Mouse (Mus musculus): Measurements from ENCODE around the gene Pmepa1. TPM values are rescaled to one million over a fixed set of nuclear protein-coding genes. Genes with fewer than 3 reads are reported as not detected.
A peak's percentile ranks its signal among the peaks of the same experiment; 100 is the strongest.

Pmepa1 gene
- total RNA-seq, 2 experiments from 2014 or later: 20.4 to 24.0 TPM

DNA sequence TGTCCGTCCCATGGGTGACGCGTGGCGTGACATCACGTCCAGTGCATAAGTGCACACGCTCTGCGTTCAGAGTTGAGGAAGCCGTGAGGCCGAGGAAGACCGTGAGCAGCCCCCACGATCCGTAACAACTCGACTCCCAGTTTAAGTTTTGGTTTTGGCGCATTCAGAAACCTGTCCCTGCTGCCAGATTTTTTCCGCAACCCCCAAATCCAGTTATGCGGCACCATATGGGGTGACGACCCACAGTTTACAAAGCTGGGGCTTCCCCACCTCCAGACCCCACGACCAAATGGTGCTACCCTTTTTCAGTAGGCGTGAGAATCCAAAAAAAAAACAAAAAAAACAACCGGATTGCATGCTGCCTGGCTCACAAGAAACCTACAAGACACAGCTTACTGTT lies 31.1 kb downstream of the Pmepa1 start:
- Histone ChIP-seq H3K4me3 (peak overlapping the region; percentile 22; the same call in 1 of the 2 replicates), H3K27ac (no peak overlapping the region)
- TF ChIP-seq CTCF (conservative IDR thresholded peaks at IDR 0.05): no peak
- peak; percentile 61 for DNase-seq (ENCODE audit: low spot score in 2 of 2)

DNA sequence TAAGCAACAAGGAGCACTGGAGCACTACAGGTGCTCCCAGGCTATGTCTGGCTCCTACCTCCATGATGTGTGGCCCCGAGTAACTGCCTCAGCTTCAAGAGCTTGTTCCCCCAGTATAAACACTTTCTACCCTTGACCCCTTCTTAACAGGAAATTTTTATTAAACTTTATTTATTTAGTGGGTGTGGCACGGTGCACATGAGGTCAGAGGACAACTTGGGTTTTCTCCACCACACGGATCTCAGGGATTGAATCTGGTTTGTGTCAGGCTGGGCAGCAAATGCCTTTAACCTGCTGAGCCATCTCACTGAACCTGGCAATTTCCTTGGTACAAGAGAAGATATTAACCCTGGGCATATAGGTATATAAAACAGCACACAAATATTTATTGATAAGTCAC lies 32.2 kb downstream of the Pmepa1 start:
- Histone ChIP-seq H3K4me3 (no peak overlapping the region), H3K27ac (no peak overlapping the region)
- no peak for DNase-seq (ENCODE audit: low spot score in 2 of 2)
- TF ChIP-seq CTCF (conservative IDR thresholded peaks at IDR 0.05): no peak

DNA sequence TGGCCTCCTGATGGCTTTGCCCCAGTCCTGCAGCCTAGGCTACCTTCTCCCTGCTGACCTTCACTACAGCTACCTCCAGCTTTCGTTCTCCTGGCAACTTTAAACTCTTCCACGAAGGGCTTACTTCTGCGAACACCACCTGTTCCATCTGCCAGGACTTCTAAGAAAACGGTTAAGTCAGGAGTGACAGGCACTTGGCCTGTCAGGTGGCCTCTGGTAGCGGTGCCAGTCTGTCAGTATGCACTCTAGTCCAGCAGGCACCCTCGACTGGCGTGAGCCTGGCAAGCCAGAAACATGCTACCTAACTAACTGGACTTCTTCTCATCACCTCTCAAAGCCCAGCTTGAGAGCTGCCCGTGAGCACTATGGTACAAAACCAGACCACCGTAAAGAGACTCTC lies 32.7 kb downstream of the Pmepa1 start:
- Histone ChIP-seq H3K4me3 (no peak overlapping the region), H3K27ac (no peak overlapping the region)
- no peak for TF ChIP-seq CTCF (conservative IDR thresholded peaks at IDR 0.05)
- DNase-seq (ENCODE audit: low spot score in 2 of 2): no peak

DNA sequence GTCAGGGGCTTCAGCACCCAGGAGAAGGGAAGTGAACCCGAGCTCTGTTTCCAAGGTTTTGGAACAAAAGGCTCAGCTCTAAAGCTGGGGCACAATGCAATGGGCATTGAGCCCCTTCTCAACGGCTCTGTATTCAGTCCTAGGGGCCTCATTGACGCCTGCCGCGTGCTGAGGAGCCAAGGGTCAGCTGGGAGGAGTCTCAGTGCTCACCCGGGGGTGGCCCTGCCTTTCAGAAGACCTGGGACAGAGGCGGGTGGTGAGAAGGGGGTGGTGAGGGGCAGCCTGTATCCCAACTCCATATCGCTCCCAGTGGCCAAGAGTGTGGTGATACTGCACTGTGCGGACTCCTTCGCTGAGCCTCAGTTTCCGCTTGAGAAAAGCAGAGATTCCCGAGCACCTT lies 33.5 kb downstream of the Pmepa1 start:
- Histone ChIP-seq H3K4me3 (no peak overlapping the region), H3K27ac (no peak overlapping the region)
- no peak for TF ChIP-seq CTCF (conservative IDR thresholded peaks at IDR 0.05)
- DNase-seq (ENCODE audit: low spot score in 2 of 2): no peak

DNA sequence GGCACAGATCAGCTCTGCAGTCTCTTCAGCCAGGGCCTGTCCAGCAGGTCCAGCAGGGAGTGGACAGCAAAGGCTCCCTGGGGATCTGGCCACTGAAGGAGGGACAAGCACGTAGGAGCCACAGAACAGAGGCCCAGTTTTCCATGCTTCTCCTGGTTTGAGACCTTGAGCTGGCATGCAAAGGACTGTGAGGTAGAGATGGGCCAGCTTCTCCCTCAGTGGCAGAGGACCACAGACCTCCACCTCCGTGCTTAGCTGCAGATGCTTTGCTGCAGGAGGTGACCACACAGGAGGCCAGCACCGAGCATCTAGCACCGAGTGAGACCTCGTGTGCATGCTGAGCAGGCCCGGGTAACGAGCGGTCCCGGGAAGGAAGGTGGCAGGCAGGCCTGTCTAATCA lies 35.6 kb downstream of the Pmepa1 start:
- Histone ChIP-seq H3K27ac (no peak overlapping the region), H3K4me3 (no peak overlapping the region)
- TF ChIP-seq CTCF (conservative IDR thresholded peaks at IDR 0.05): no peak
- DNase-seq (ENCODE audit: low spot score in 2 of 2): no peak

DNA sequence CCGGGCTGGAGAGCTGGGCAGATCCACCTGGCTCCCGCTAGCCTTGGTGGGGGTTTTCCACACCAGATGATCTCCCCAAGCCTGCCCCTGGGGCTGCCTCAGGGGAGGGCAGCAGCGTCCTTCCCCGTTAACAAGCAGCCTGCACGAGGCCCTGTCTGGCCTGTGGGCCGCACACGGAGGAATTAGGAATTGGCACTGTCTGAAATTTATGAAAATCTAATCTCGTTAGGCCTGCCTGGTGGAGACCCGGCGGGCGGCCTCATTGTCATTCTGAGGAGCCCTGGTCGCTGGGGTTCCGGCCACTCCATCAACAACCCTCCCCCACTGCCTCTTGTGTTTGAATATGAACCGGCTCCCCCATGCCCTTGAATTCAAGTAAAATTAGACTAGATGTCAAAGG lies 37.8 kb downstream of the Pmepa1 start:
- no peak for DNase-seq (ENCODE audit: low spot score in 2 of 2)
- no peak for TF ChIP-seq CTCF (conservative IDR thresholded peaks at IDR 0.05)
- Histone ChIP-seq H3K4me3 (no peak overlapping the region), H3K27ac (no peak overlapping the region)

DNA sequence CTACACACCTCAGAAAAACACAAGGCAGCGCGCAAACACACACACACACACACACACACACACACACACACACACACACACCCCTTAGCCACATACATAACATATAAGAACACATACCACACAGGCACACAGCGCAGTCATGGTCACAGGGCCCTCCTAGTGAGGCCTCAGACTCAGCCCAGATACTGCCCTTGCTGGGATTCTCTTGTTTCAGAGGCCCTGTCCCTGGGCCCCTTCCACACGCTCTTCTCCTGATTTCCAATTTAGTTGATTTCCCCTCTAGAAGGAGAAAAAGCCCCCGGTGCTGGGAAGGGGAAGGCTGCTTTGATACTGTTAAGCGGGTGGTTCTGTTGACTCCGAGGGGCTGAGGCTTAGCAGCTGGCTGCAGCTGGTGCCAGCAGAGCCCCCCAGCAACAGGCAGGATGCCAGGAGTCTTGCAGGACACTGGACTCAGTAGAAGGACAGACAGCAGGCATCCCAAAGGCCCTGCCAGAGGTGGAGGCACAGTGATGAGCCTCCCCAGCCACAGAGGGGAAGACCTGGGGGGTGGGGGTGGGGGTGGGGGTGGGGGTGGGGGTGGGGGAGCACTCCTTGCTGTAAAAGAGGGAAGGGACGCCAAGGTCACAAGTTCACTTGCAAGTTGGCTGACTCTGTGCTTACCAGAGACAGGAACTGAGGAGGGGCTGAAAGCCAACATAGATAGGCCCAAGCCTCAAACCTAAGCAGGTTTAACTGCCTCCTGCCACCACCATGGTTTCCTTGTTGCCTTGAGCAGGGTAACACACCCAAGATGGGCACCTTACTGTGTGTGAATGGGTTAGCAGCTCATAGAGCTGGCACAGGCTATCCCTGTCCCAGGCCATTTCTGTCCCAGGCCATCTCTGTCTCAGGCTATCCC lies 40.6 kb downstream of the Pmepa1 start:
- no peak for TF ChIP-seq CTCF (conservative IDR thresholded peaks at IDR 0.05)
- Histone ChIP-seq H3K4me3 (no peak overlapping the region), H3K27ac (no peak overlapping the region)
- no peak for DNase-seq (ENCODE audit: low spot score in 2 of 2)

DNA sequence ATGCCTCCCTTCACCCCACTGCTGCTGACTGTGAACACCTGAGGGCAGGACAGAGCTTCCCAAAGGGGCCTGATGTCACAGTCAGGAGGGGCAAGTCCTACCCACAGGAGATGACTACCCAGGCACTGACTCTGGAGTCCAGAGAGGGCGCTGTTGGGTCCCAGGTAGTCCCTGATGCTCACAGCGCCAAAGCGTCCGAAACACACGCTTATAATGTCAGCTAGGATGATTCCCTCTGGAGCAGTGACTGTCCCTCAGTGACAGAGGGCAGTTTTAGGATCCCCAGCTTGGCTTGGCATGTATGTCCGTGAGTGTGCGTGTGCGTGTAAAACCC lies 43.6 kb downstream of the Pmepa1 start:
- no peak for DNase-seq (ENCODE audit: low spot score in 2 of 2)
- Histone ChIP-seq H3K27ac (no peak overlapping the region), H3K4me3 (no peak overlapping the region)
- peak; percentile 52 for TF ChIP-seq CTCF (conservative IDR thresholded peaks at IDR 0.05)

DNA sequence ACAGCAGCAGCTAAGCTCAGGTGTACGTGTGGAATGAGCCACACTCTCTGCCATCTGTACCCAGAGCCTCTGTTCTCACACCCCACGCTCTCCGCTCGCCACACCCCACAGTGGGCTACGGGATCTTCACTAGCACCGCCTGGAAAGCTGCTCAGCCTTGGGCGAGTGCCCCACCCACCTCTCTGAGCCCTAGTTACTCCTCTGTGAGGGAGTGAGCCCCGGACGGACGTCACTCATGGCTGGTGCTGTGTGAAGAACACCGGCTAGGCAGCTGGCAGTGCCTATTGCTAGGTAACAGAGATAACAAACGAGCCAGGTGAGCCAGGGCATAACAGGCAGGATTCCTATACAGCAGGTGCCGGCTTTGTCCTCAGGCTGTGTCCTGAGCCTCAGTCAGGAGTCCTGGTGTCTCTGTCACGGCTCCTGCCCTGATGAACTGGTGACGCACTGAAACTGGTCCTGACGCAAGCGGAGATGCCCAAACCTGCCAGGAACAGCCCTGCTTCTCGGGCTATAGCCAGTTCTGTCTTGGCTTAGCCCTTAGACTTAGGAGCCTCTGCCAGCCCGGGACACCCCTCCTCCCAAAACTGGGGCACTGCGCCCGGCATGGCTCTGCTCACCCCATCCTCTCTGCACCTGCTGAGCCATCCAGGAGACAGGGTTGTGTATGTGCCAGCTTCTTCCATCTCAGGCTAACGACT lies 44.1 kb downstream of the Pmepa1 start:
- no peak for DNase-seq (ENCODE audit: low spot score in 2 of 2)
- Histone ChIP-seq H3K4me3 (no peak overlapping the region), H3K27ac (no peak overlapping the region)
- TF ChIP-seq CTCF (conservative IDR thresholded peaks at IDR 0.05): no peak

DNA sequence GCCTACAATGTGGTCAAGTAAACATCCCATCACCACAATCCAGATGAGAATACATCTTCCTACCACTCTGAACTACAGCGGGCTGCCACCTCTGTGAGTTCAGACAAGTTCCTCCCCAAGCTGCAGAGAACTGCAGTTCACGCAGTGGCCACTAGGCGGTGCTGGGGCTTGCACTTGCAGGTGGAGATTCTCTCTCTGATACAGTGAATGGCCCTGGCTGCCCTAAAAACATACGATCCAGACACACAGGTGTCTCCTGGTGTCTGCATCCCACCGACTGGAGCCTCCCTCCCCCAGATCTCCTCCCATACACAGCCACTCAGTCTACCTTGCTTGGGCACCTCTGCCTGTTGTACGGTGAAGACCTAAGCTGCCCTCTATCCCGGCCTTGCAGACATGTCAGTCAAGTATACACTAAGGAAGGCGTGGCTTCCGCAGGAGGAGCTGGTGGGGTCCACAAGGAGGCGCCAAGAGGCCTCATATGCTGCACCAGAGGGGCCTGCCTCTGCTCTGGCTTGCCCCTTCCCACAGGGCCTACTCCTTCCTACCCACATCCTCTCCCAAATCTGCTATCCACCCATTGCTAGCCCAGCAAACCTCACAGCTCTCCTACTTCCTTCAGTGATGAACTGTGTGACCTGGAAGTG lies 46.6 kb downstream of the Pmepa1 start:
- no peak overlapping the region for H3K4me3 ChIP-seq
- DNase-seq (ENCODE audit: low spot score in 2 of 2): peak; percentile 86 to 96
- peak; percentile 99 for TF ChIP-seq CTCF (conservative IDR thresholded peaks at IDR 0.05)
- no peak overlapping the region for H3K27ac ChIP-seq

DNA sequence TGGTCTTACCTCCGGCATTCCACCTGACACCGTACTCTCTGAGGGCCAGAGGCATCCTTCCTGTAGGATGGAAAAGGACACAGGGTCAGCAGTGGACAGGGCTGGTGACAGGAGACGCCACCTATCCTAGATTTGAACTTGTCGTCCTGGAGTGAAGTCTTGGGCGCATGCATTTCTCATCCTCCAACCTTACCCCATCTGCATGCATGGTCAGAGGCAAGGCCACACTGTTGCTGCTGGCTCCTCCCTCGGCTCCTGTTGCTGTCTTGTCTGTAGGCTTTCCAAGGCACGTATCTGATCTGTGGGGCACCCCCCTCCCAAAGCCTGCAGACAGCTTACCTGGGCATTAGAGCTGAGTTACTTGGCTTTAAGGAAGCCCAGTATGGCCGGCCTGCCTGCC lies 47.8 kb downstream of the Pmepa1 start:
- no peak for TF ChIP-seq CTCF (conservative IDR thresholded peaks at IDR 0.05)
- Histone ChIP-seq H3K27ac (no peak overlapping the region), H3K4me3 (no peak overlapping the region)
- DNase-seq (ENCODE audit: low spot score in 2 of 2): no peak

DNA sequence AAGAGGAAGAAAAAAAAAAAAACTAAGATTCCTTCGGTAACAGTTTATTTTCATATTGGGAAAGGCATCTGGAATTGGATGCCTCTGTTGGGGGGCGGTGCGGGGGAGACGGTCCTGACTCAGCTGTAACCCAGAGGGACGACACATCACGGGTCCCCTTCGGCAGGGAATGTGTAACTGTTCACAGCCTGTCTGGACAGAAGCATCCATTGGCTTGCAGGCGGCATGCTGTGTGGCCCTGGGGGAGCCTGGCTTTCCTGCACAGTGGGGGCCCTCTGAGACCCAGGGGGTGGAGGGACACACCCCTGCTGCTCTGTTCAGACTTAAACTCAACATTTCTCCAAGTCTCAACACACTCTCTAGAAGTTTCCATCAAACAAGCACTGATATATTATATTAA lies 49.5 kb downstream of the Pmepa1 start:
- Histone ChIP-seq H3K4me3 (no peak overlapping the region), H3K27ac (no peak overlapping the region)
- no peak for DNase-seq (ENCODE audit: low spot score in 2 of 2)
- no peak for TF ChIP-seq CTCF (conservative IDR thresholded peaks at IDR 0.05)

DNA sequence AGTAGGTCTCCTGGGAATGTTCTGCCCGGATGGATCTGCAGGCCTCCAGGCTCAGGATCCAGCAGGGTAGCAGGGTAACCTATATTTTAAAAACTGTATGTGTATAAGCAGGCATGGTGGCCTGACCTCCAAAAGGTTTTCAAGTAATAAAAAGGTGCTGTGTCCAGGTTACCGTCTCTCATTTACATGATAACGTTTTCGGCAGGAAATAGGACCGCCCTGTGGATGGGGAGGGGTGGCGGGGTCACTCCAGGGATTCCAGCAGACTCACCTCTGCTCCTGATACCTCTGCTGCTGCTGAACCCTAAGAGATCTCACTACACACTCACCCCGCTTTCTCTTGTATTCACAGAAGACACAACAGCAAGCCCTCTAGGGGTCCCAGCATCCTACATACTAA lies 50.4 kb downstream of the Pmepa1 start:
- no peak for DNase-seq (ENCODE audit: low spot score in 2 of 2)
- no peak overlapping the region for H3K4me3 ChIP-seq
- TF ChIP-seq CTCF (conservative IDR thresholded peaks at IDR 0.05): no peak
- H3K27ac ChIP-seq: no peak overlapping the region
